Mouse (Mus musculus) E14TG2a.4 (cell line): Measurements from ENCODE around the gene Ghdc.

Source experiments
- CTCF ChIP-seq: conservative IDR thresholded peaks from 2 replicates; pipeline ENCODE4 v1.5.1; 2014; ENCODE audit warnings: low read length
- NANOG ChIP-seq: IDR thresholded peaks from 2 replicates; pipeline ENCODE4 v1.6.1; 2014; ENCODE audit warnings: borderline replicate concordance, low read length, mixed read lengths
- POU5F1 ChIP-seq: IDR thresholded peaks from 2 replicates; pipeline ENCODE4 v1.6.1; 2014; ENCODE audit warnings: low read length, borderline replicate concordance

GRCm38 (mm10) chr11:100762831-100763230 lies 7.9 kb downstream of the Ghdc start, which contains the start of gene Hcrt:
- TF ChIP-seq CTCF: no peak
- TF ChIP-seq POU5F1: no peak
- no peak for TF ChIP-seq NANOG
